Mouse (Mus musculus) liver, postnatal 0 days (tissue): ENCODE results near the gene Zbtb20. TPM values are rescaled to one million over a fixed set of nuclear protein-coding genes. Genes with fewer than 3 reads are reported as not detected.

Experiments used
- ATAC-seq: fragments of 200-750 bp; cut with Nextera tagmentation; 2 replicates; pipeline ENCODE4 v1.8.0; 2017; ENCODE audit warnings: mild to moderate bottlenecking, moderate library complexity
- DNase-seq: peaks from one replicate; pipeline ENCODE4 v3.0.0-alpha.2; 2016
- H3K27ac ChIP-seq: fragments of 300-500 bp; sonication (generic); 2 replicates; pipeline ENCODE4 v1.5.1; 2014; ENCODE audit warnings: antibody characterized with exemption, moderate library complexity, mild to moderate bottlenecking, low read depth
- H3K27me3 ChIP-seq: fragments of 300-500 bp; sonication (generic); 2 replicates; pipeline ENCODE4 v1.6.1; 2014; ENCODE audit warnings: low read length, control low read depth, mixed read lengths; ENCODE audit not compliant: insufficient read depth
- H3K36me3 ChIP-seq: fragments of 300-500 bp; sonication (generic); replicated peaks from 2 replicates; pipeline ENCODE4 v1.6.1; 2014; ENCODE audit warnings: mild to moderate bottlenecking, control low read depth, low read length, moderate library complexity, mixed read lengths; ENCODE audit not compliant: insufficient read depth
- H3K4me1 ChIP-seq: fragments of 300-500 bp; sonication (generic); 2 replicates; pipeline ENCODE4 v1.6.1; 2014; ENCODE audit warnings: antibody characterized with exemption, mild to moderate bottlenecking, control low read depth; ENCODE audit not compliant: insufficient read depth
- H3K4me2 ChIP-seq: fragments of 300-500 bp; sonication (generic); 2 replicates; pipeline ENCODE4 v1.6.1; 2014; ENCODE audit warnings: low read depth, mild to moderate bottlenecking, low read length, moderate library complexity, mixed read lengths
- H3K4me3 ChIP-seq: fragments of 300-500 bp; sonication (generic); 2 replicates; pipeline ENCODE4 v1.5.1; 2014; ENCODE audit warnings: low read depth, low read length
- H3K9ac ChIP-seq: fragments of 300-500 bp; sonication (generic); replicated peaks from 2 replicates; pipeline ENCODE4 v1.6.1; 2014; ENCODE audit warnings: mild to moderate bottlenecking, moderate library complexity
- H3K9me3 ChIP-seq: fragments of 300-500 bp; sonication (generic); 2 replicates; pipeline ENCODE4 v1.6.1; 2016; ENCODE audit warnings: mild to moderate bottlenecking, control low read depth, low read length, mixed read lengths
- CTCF ChIP-seq: sonication (generic); IDR thresholded peaks from 2 replicates; pipeline ENCODE4 v1.5.1; 2016; ENCODE audit warnings: antibody characterized with exemption, low read depth
- EP300 ChIP-seq: IDR thresholded peaks from 2 replicates; pipeline ENCODE4 v1.6.1; 2016; ENCODE audit warnings: antibody characterized with exemption, low read depth, mild to moderate bottlenecking
- WGBS: fragments of 180-500 bp; shearing (Covaris S2); extraction: QIAGEN DNeasy Blood & Tissue Kit; methylation state at CpG from one replicate; pipeline ENCODE4 v1.1.7; 2014; ENCODE audit not compliant: insufficient replicate concordance; 5-methylcytosine and 5-hydroxymethylcytosine counted together
- polyA plus RNA-seq: library from polyadenylated mRNA; unstranded; fragments of >200 nt; fragmentation: Nextera tagmentation; extraction: Ambion mirVana; gene quantifications from 2 replicates; pipeline ENCODE4 v1.2.1, GENCODE M21; 2015

Gene Zbtb20
- polyA plus RNA-seq, 1 experiment from 2014 or later: 9.2 TPM

GRCm38 (mm10) chr16:43448141-43448981, 572.7 kb downstream of the Zbtb20 start:
- H3K27ac ChIP-seq: peak overlapping the region; percentile 68
- peak; percentile 44; the same call in 1 of the 2 replicates for ATAC-seq
- TF ChIP-seq CTCF (no peak), EP300 (no peak)
- no peak overlapping the region for H3K9ac ChIP-seq
- H3K9me3 ChIP-seq: no peaks in the 10 kb centered on the region
- H3K4me2 ChIP-seq: no peak overlapping the region
- H3K36me3 ChIP-seq: no peaks in the 10 kb centered on the region
- 32% methylated on average over 5 of the region's 5 CpGs for WGBS
- no peaks in the 10 kb centered on the region for H3K27me3 ChIP-seq
- no peaks in the 10 kb centered on the region for H3K4me1 ChIP-seq
- H3K4me3 ChIP-seq: no peak overlapping the region
- DNase-seq: no peak

- no peak overlapping the region for H3K27ac ChIP-seq
- WGBS: 57% methylated on average over 4 of the region's 4 CpGs
Observed at GRCm38 (mm10) chr16:43454370-43454934, 578.8 kb downstream of the Zbtb20 start.

DNA sequence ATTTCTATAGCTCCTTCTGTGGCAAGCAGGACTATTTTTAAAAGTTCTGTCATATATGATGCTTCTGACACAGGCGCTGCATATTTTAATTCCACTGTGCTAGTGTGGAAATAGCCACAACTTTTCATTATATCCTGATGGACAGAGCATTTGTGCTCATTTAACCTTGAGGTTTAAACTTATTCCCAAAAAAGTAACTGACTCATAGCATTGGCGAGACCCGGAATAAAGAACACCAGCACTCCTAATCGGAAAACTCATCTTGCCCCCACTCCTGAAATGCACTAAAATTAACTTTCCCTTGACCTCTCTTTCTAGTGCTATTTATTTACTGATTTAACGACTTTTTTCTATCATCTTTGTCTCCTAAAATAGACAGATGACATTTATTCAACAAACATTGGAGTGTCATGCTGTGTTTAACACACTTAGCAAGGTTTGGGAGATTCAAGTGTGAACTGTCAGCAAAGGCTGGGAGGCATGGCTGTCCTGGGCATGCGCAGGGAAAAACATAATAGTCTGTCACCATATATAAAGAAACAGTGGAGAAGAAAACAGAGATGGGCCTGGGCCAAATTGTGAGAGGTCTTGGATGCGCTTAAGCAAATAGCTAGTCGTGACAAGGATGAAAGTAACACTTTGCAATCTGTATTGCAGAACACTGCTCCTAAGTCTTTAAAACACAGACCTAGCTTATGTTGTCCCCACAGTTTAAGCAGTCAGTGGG, 580.9 kb downstream of the Zbtb20 start:
- DNase-seq (no peak), ATAC-seq (no peak)
- Histone ChIP-seq H3K27me3 (no peaks in the 10 kb centered on the region), H3K4me2 (no peak overlapping the region), H3K9me3 (no peaks in the 10 kb centered on the region), H3K4me3 (no peak overlapping the region), H3K4me1 (no peaks in the 10 kb centered on the region), H3K9ac (no peak overlapping the region), H3K36me3 (no peaks in the 10 kb centered on the region), H3K27ac (no peak overlapping the region)
- TF ChIP-seq EP300 (no peak), CTCF (no peak)
- 76% methylated on average over 8 of the region's 8 CpGs for WGBS

More at GRCm38 (mm10) chr16:43454370-43454934, 578.8 kb downstream of the Zbtb20 start:
- Histone ChIP-seq H3K27me3 (no peaks in the 10 kb centered on the region), H3K4me1 (no peaks in the 10 kb centered on the region), H3K36me3 (no peaks in the 10 kb centered on the region), H3K9ac (no peak overlapping the region), H3K9me3 (no peaks in the 10 kb centered on the region), H3K4me2 (no peak overlapping the region), H3K4me3 (no peak overlapping the region)
- no peak for ATAC-seq
- DNase-seq: no peak
- TF ChIP-seq EP300 (no peak), CTCF (no peak)

GRCm38 (mm10) chr16:43457814-43458213, 582.1 kb downstream of the Zbtb20 start:
- TF ChIP-seq EP300: no peak
- no peak for TF ChIP-seq CTCF
- no peaks in the 10 kb centered on the region for H3K27me3 ChIP-seq
- DNase-seq (no peak), ATAC-seq (no peak)
- H3K4me2 ChIP-seq: no peak overlapping the region
- H3K4me3 ChIP-seq: no peak overlapping the region
- no peaks in the 10 kb centered on the region for H3K9me3 ChIP-seq
- no peaks in the 10 kb centered on the region for H3K4me1 ChIP-seq
- no peaks in the 10 kb centered on the region for H3K36me3 ChIP-seq
- H3K27ac ChIP-seq: no peak overlapping the region
- H3K9ac ChIP-seq: no peak overlapping the region
- 78% methylated on average over 8 of the region's 8 CpGs for WGBS

DNA sequence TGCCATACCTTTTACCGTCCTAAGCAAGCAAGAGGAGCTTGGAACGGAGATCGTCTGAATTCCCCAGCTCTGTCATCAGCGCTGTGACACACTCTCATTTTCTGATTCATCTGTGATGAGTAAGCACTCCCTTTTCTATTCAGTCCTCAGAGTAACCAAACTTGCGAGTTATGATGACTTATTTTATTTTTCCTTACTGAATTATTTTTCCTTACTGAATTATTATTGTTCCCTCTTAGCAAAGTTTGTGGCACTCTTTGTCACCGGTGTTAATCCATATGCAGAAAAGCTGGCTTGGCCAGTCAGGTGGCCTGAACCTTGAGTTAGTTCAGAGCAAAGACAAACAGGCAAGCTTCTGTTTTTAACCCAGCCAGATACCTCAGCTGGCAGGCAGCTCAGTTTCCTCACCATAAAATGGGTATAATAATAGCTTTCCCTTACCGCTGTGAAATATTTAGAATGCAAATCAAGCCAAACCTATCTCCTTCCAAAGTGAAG, 583.1 kb downstream of the Zbtb20 start:
- ATAC-seq (no peak), DNase-seq (no peak)
- no peaks in the 10 kb centered on the region for H3K4me1 ChIP-seq
- no peak overlapping the region for H3K27ac ChIP-seq
- TF ChIP-seq CTCF (no peak), EP300 (no peak)
- H3K9me3 ChIP-seq: no peaks in the 10 kb centered on the region
- no peak overlapping the region for H3K4me3 ChIP-seq
- H3K27me3 ChIP-seq: no peaks in the 10 kb centered on the region
- no peaks in the 10 kb centered on the region for H3K36me3 ChIP-seq
- H3K9ac ChIP-seq: no peak overlapping the region
- WGBS: 81% methylated on average over 7 of the region's 7 CpGs
- H3K4me2 ChIP-seq: no peak overlapping the region

DNA sequence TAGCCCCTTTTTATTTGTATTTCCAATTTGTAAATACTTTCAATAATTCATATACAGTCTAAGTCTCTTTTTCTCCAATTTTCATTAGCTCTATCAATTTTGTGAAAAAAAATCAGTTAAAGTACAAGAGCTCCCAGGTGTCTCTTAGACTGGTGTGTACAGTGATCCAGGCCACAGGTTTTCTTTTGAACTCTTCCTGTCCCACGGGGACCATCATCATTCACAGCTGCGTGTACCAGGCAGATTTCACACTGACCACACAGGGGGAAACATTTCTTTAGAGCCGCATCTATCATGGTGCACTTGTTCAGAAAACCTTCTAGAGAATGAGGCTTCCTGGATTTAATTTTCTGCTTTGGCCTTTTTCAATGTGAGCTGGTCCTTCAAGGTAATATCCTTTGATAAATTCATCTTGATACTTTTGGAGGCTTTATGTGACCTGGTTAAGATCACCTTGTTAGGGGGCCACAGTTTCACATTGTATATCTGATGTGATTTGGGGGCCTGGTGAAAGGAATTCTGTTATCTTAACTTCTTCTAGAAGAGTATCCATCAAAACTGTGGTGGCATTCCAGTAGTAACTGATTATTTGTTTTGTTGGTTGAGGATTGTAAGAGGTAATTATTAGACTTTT, 586.2 kb downstream of the Zbtb20 start:
- Histone ChIP-seq H3K27ac (no peak overlapping the region), H3K9me3 (no peaks in the 10 kb centered on the region), H3K36me3 (no peaks in the 10 kb centered on the region), H3K4me3 (no peak overlapping the region), H3K27me3 (no peaks in the 10 kb centered on the region), H3K4me1 (no peaks in the 10 kb centered on the region), H3K4me2 (no peak overlapping the region), H3K9ac (no peak overlapping the region)
- WGBS: 79% methylated on average over 3 of the region's 3 CpGs
- TF ChIP-seq EP300 (no peak), CTCF (no peak)
- ATAC-seq (no peak), DNase-seq (no peak)
